Mouse (Mus musculus) spleen, embryonic (tissue): ENCODE measurements around the gene Gm45213.
"Not testable (repeated sequence)": the region's sequence is repeated elsewhere in the genome, so short reads cannot be mapped to it uniquely, and the experiment has no call there.

ENCODE experiments used
- CTCF ChIA-PET: fragments of 350-600 bp; sonication (Branson Sonifier 250); formaldehyde crosslinking; loops from one replicate; lab custom pipeline; 2022; lab: Charles Lee

Gm45213 gene

GRCm38 (mm10) chr7:66048446-66049230 is 5.2 kb downstream of the Gm45213 start:
- CTCF ChIA-PET = no interaction called here

- CTCF ChIA-PET = no interaction called here
These were observed 10.6 kb downstream of the Gm45213 start for GRCm38 (mm10) chr7:66053946-66054483.

GRCm38 (mm10) chr7:66055356-66055755 is 12.0 kb downstream of the Gm45213 start:
- CTCF ChIA-PET = not testable (repeated sequence)

- CTCF ChIA-PET = interaction anchor here (0.6 to 1.1 kb wide), 2 partner anchors 14 to 168 kb away, joined by 3 read pairs; no protein-coding TSS in a partner anchor
These were observed 15.3 kb downstream of the Gm45213 start, which contains the start of gene Snrpa1 for GRCm38 (mm10) chr7:66058703-66059102. Gene Snrpa1, plus strand, starts transcription at chr7:66059003.

- CTCF ChIA-PET = interaction anchor here (0.6 to 0.8 kb wide), 2 partner anchors 18 to 19 kb away, joined by 3 read pairs; no protein-coding TSS in a partner anchor
These were observed 16.9 kb downstream of the Gm45213 start for GRCm38 (mm10) chr7:66060066-66060956.

- CTCF ChIA-PET = interaction anchor here (0.8 kb wide), 1 partner anchor 17 kb away, joined by 3 read pairs; no protein-coding TSS in a partner anchor
These were observed 17.7 kb downstream of the Gm45213 start for GRCm38 (mm10) chr7:66061057-66061456.

- CTCF ChIA-PET = no interaction called here
These were observed 33.0 kb downstream of the Gm45213 start for GRCm38 (mm10) chr7:66076411-66076810.

GRCm38 (mm10) chr7:66079364-66080230 is 36.2 kb downstream of the Gm45213 start, which contains the start of gene Selenos:
Gene Selenos, plus strand, starts transcription at chr7:66079649.
- CTCF ChIA-PET = interaction anchor here (0.6 kb wide), 2 partner anchors 19 to 160 kb away, joined by 3 read pairs; no protein-coding TSS in a partner anchor

GRCm38 (mm10) chr7:66080231-66080613 is 36.8 kb downstream of the Gm45213 start:
- CTCF ChIA-PET = interaction anchor here (0.6 kb wide), 1 partner anchor 159 kb away, joined by 3 read pairs; no protein-coding TSS in a partner anchor

GRCm38 (mm10) chr7:66083757-66084156 is 40.4 kb downstream of the Gm45213 start:
- CTCF ChIA-PET = no interaction called here

GRCm38 (mm10) chr7:66084546-66084945 is 41.1 kb downstream of the Gm45213 start:
- CTCF ChIA-PET = no interaction called here

- CTCF ChIA-PET = no interaction called here
These were observed 44.2 kb downstream of the Gm45213 start for GRCm38 (mm10) chr7:66087652-66088051.

- CTCF ChIA-PET = no interaction called here
These were observed 44.7 kb downstream of the Gm45213 start for GRCm38 (mm10) chr7:66088077-66088476.

GRCm38 (mm10) chr7:66090676-66091190 is 47.3 kb downstream of the Gm45213 start:
- CTCF ChIA-PET = no interaction called here

- CTCF ChIA-PET = no interaction called here
These were observed 48.2 kb downstream of the Gm45213 start for GRCm38 (mm10) chr7:66091553-66091952.

GRCm38 (mm10) chr7:66092656-66093055 is 49.3 kb downstream of the Gm45213 start:
- CTCF ChIA-PET = interaction anchor here (0.7 kb wide), 1 partner anchor 136 kb away, joined by 3 read pairs; no protein-coding TSS in a partner anchor

GRCm38 (mm10) chr7:66094141-66094540 is 50.7 kb downstream of the Gm45213 start:
- CTCF ChIA-PET = interaction anchor here (0.6 kb wide), 1 partner anchor 8 kb away, joined by 5 read pairs; no protein-coding TSS in a partner anchor

GRCm38 (mm10) chr7:66098803-66099202 is 55.4 kb downstream of the Gm45213 start:
- CTCF ChIA-PET = interaction anchor here (0.6 kb wide), 1 partner anchor 16 kb away, joined by 3 read pairs; no protein-coding TSS in a partner anchor

GRCm38 (mm10) chr7:66101866-66102265 is 58.5 kb downstream of the Gm45213 start:
- CTCF ChIA-PET = interaction anchor here (0.6 to 1.3 kb wide), 4 partner anchors 148 to 701 kb away, joined by 3 to 4 read pairs (median 4); no protein-coding TSS in a partner anchor

GRCm38 (mm10) chr7:66104531-66104930 is 61.1 kb downstream of the Gm45213 start:
- CTCF ChIA-PET = no interaction called here
